Mouse (Mus musculus): ENCODE results near the gene Taf11.

- TF ChIP-seq POLR2A (IDR thresholded peaks at IDR 0.05; ENCODE audit: borderline replicate concordance, extremely low read depth, low read depth, low read length) (no peak), CTCF (IDR thresholded peaks at IDR 0.05; ENCODE audit: insufficient read depth, low read length) (no peak)
Measured at GRCm38 (mm10) chr17:27935091-27935490, 25.4 kb upstream of the Taf11 start.

Data from lung, adult 2 months (tissue).